Mouse (Mus musculus) frontal cortex, postnatal 36 days (tissue): ENCODE measurements around the gene 4933428M09Rik.
A peak's percentile ranks its signal among the peaks of the same experiment; 100 is the strongest.
"Not testable (repeated sequence)": the region's sequence is repeated elsewhere in the genome, so short reads cannot be mapped to it uniquely, and the experiment has no call there.

Source experiments
- DNase-seq, 2 experiments: peaks; one replicate each; pipeline ENCODE4 v3.0.0; 2022; ENCODE audit warnings: low spot score in 2 of 2

Gene 4933428M09Rik

DNA sequence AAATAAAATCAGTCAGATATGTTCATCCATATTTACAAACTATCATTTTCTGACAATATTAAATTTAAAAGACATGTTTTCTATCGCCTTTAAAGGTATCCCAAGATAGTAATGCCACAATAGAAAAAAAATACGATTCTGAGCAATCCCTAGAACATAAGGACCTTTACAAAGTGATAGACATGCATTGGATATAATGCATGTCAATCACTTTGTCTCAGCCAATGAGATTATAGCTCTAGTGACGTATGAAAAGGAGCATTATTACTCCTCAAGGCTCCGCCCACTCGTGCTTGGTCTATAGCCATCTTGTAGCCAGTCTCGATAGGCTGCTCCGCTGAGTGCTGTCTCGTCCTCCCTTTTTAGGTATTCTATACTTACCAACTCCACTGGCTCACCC is at the start of gene 4933428M09Rik:
TSS of gene 4933428M09Rik (plus strand) at position 301 of the 400 bp plus-strand sequence.
- no peak for DNase-seq

DNA sequence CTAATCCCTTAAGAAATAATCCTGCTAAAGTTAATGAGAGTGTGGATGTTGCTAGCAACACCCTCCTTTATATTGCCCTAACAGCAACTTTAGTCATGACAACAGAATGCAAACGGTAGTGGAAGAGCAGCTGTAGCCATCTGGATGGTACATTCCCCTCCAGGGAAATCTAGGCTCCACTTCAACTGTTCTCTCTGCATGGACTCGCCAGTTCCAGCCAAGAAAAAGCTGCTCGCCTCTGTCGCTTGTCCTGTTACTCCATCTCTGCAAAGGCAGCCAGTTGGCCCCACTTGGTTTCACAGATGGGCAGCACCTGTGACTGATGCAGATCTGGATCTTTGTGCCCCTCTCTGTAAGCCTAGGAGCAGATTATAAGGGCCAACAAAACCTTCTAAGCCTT is 45.0 kb upstream of the 4933428M09Rik start:
- no peak for DNase-seq

DNA sequence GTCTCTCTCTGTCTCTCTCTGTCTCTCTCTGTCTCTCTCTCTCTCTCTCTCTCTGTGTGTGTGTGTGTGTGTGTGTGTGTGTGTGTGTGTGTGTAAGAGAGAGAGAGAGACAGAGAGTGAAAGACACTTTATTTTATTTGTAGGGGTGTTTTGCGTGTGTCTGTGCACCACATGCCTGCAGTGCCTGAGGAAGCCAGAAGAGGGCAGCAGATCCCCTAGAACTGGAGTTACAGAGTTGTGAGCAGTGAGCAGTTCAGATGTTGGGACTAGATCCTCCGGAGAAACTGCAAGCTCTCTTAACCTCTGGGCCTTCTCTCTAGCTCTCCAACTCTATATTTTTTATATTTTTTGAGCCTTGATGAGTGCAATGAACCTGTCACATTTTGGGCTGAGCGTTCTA is 12.5 kb downstream of the 4933428M09Rik start:
- DNase-seq: not testable (repeated sequence)

DNA sequence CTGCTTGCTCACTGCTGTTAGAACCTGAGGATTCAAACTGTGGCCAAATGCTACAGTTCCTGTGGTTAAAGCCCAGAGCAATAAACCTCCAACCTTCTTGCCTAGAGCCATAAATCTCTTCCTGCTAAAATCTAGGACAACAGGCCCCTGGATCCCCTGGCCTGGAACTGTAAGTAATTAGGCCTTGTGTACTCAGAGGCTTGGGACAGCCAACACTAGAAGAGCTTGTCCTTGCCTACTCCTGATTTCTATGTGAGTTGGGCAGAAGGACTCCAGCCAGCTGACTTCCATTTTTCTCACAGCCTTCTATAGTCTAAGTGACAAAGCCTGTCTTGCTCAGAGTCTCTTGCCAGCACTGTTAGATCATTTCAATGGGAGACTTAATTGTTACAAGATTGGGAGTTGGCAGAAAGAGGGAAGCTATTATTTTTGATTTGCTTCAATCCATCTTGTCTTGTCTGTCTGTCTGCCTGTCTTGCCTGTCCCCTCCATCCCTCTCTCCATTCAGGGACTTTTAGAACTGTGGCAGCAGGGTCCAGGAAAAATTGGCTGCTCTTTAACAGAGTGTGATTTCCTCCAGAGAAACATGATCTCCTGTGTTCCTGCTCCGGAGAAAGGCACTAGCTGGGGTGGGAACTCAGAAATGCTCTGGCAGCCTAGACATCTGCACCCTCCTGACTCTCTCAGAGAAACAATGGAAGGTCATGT is 15.7 kb downstream of the 4933428M09Rik start:
- DNase-seq: no peak

DNA sequence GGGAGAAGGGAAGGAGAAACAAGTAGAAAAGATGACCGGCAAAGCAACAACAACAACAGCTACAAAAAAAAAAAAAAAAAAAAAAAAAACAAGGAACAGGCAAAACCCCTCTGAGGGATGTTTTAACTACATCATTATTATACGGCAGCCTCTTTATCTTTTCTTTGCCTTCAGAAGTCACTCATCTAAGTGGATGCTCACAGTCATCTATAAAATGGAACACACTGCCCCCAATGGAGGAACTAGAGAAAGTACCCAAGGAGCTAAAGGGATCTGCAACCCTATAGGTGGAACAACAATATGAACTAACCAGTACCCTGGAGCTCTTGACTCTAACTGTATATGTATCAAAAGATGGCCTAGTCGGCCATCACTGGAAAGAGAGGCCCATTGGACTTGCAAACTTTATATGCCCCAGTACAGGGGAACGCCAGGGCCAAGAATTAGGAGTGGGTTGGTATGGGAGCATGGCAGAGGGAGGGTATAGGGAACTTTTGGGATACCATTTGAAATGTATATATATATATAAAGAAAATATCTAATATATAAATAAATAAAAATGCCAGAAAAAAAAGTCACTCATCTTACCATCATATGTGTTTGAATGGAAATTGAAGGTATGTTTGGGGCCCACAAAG is 30.3 kb downstream of the 4933428M09Rik start:
- not testable (repeated sequence) for DNase-seq

DNA sequence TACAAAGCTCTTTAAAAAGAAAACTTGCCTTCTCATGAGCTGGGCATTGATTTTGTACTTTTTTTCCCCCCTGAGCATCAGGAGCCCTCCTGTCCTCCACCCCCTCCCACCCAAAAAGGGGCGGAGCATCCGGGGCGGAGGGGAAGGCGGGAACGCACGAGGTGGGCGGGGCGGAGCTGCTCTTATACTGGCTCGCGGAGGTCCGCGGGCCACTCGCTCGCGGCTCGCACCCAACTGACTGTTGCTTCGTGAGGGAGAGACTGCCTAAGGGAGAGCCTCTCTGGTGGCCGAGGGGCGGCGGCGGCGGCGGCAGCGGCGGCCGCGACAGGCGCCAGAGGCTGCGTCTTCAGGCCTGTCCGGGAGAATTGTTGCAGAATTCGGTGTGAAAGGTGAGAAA is 30.8 kb downstream of the 4933428M09Rik start, which contains the start of gene Mum1l1:
TSS of gene Mum1l1 (plus strand) at position 214 of the 397 bp plus-strand sequence.
- peak in 1 of 2 experiments; percentile 17 for DNase-seq

DNA sequence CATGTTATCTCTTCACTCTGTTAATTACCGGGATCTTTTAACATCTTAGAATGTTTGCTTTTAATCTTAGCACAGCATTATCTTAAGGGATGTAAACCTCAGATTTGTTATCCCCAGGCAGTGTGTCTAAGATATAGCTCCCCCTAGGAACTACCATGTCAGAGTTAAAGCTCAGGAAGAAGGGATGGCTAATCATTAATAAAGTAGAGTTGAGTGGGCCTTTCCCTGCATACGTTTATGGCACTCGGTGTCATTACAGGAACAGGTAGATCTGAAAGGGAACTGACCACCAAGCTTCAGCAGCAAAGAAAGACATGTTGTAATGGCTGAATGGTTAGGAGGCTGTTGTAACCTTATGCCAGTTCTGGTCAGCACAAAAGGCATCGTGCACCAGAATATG is 35.7 kb downstream of the 4933428M09Rik start:
- DNase-seq: no peak

DNA sequence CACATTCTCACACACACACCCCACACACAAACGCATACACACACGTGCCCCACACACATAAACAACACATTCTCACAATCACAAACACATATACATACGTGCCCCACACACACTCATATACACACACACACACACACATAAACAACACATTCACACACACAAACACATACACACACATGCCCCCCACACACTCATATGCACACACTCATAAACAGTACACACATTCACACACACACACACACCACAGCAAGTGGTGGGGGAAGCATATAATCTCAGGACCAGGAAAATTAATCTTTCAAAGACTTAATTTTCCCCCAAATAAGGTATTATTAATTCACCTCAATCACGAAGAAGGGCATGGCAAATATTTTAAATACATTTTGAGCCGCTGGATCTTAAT is 37.4 kb downstream of the 4933428M09Rik start:
- DNase-seq: no peak

DNA sequence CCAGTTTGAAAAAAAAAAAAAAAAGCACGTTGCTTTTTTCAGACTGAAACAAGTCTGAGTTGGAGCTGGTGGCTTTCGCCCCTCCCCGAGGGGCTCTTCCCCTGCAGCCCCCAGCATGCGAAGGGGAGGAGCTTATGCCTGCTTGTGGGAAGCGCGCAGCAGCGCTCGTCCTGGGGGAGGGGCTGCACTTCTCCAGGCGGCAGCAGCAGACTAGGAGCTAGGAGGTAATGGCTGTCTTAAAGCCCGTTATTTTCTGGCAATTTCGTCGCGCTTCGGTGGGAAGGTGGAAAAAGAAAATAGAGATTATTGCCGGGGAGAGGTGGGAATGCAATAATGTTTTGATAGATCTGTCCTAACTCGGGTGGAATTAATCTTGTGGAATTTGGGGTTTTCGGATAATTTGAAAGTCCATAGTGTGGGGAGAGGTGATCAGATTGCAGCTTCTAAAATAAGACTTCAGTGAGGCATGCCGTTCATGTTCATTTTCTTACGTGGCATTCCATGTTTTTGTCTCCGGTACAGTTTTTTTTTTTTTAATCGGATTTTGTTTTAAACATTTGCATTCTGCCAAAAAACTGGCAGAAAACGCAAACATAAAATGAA is 38.1 kb downstream of the 4933428M09Rik start:
- peak in 1 of 2 experiments; percentile 16 for DNase-seq

DNA sequence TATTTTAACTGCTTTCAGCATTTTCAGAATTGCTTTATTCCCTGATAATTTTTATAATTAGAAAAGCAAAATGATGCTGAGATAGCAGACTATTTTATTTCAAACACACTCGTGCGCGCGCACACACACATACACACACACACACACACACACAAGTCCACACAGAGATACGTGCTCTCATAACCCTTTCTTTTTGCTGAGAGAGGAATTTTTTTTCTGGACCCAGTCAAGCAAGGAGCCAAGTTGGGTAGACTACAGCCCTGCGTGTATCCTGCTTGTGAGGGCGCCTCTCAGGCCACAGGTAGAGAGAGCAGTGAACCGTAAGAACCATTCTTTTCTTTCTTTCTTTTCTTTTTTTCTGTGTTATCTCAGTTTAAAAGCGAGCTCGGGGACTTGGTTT is 38.7 kb downstream of the 4933428M09Rik start:
- DNase-seq: no peak

DNA sequence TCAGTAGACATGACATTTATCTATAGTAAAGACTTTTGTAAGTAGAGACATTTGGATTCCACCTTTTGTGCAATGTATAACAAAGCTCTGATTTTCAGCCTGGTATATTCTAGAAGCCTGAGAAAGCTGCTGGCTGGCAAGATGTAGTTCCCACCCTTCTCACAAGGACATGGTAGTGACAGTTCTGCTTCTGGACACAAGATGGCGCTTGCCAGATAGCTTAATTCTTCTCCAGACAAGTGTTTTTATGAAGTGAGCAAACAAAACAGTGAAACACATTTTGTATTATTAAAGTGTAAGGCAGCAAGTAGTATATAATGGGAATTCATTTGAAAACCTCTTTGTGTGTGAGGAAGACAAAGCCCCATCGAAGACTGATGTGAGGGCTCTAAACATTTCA is 40.0 kb downstream of the 4933428M09Rik start:
- DNase-seq: peak in 1 of 2 experiments; percentile 53

DNA sequence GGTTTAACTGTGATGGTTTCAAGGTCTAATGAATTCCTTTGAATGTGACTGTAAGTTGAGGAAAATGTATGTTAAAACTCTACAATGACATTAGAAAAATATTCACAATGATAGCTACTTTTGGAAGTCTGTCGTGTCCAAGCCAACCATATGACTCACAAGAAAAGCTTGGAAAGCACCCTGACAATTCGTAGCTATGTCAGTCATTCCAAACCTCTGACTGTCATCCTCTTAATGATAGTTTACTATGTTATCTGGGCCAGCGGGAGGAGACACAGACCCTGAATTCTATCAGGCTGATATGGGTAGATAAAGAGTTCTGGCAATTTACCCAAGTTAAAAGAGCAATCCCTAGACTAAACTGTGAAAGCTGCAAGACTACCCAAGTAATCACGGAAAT is 41.8 kb downstream of the 4933428M09Rik start:
- no peak for DNase-seq

DNA sequence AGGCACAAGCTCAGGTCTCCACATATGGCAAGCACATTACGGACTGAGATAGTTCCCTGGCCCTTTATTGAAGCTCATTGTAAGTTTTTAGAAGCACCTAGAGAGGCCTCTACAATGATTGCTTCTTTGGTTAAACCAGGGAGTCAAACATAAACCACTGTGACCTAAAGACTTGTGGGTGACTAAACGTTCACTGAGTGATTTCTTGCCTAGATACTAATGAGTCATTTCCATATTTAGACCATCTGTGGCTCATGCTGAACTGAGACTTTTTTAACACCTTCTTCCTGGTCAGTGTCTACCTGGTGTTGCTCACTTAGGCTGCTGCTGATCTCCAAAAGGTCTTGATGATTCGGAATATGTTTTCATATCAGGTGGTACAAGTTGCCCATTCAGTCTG is 42.9 kb downstream of the 4933428M09Rik start:
- no peak for DNase-seq
